Mouse (Mus musculus) adrenal gland, adult 18-20 months (tissue): ENCODE measurements at regions not wholly inside any gene's neighbourhood (a gene's known extent, or its start where the extent isn't known, plus 50 kb on each side); places are given as distances from the start of the nearest gene placed in this dataset.

Experiments used
- DNase-seq, 2 experiments: peaks; one replicate each; pipeline ENCODE4 v3.0.0; 2021 to 2022; ENCODE audit warnings: low spot score in 2 of 2

- DNase-seq, result no peak
These were observed 50.7 kb upstream of the Gm7361 start for GRCm38 (mm10) chr5:26206766-26207122.

- no peak for DNase-seq
These were observed 51.3 kb upstream of the Gm7361 start for GRCm38 (mm10) chr5:26206066-26206765.

DNA sequence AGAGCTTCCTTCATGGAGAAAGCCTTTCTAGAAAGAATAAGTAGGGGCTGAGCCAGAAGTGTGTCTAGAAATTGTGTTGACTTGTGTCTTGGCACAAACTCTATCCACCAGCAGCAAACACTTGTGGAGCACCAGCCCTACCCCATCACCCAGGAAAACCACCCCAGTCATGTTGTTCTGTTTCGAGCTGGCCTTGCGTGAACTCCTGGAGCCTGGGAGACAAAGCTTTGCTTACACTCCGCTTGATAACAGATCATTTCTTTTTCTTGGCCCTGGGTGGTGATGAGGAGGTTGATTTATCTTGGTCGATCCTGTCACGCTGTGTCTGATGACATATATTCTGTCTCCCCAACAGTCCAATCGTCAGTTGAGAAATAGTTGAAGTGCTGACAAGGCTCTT, 55.0 kb upstream of the Gm7361 start:
- DNase-seq, result no peak

GRCm38 (mm10) chr5:26189377-26189776, 68.1 kb upstream of the Gm7361 start:
- DNase-seq, result peak; percentile 18 to 23

DNA sequence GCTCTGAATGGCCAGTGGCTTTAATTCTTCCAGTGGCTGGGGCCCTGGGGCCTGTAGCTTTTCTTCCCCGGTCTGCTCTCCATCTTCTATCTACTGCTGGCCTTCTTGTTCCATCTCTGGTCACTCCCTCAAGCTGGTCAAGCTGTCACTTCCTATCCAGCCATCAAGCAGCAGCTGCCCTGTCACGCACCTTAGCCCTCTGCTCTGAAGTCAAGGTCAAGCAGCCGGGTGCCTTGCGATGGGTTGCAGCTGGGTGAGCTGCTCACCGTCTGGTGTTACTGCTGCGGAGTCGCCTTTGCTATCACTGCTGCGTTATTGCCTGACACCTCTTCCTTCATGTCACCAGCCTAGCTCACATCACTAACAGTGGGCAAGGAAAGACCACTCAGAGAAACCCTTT, 66.0 kb upstream of the Gm10220 start:
- DNase-seq, result no peak

DNA sequence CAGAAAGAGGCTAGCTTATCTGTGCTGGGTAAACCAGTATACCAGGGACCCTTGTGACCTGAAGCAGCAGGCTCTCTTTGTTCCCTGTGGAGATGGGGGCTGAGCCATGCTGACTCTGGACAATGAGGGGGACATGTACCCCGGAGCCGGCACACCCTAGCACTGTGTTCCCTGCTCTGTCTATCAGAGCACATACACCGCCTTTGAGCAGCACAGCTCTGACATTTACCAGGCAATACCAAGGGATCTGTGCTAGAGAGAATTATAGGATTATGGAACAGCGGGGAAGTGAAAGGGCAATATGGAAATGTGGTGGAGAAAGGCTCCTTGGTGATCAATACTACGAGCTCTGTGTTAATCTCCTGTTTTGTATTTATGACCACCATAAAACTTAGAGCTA, 64.2 kb upstream of the Gm10220 start:
- no peak for DNase-seq

DNA sequence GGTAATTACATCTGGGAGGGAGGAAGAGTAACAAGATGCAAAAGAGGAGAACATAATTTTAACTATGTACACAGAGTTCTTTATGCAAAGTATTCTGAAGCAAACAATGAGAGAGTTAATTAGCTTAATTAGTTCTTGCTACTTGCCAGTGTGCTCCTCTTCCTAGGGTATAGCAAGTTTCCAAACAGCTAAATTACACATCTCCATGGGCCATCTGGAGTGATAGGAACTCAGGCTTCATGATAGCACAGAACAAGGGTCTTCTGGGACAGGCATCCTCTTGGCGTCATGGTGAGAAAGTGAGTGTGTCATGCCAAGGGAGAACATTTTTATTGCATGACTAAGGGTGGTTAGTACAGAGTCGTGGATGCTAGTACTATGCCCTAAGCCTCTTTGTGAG, 54.8 kb upstream of the Gm10220 start:
- no peak for DNase-seq

DNA sequence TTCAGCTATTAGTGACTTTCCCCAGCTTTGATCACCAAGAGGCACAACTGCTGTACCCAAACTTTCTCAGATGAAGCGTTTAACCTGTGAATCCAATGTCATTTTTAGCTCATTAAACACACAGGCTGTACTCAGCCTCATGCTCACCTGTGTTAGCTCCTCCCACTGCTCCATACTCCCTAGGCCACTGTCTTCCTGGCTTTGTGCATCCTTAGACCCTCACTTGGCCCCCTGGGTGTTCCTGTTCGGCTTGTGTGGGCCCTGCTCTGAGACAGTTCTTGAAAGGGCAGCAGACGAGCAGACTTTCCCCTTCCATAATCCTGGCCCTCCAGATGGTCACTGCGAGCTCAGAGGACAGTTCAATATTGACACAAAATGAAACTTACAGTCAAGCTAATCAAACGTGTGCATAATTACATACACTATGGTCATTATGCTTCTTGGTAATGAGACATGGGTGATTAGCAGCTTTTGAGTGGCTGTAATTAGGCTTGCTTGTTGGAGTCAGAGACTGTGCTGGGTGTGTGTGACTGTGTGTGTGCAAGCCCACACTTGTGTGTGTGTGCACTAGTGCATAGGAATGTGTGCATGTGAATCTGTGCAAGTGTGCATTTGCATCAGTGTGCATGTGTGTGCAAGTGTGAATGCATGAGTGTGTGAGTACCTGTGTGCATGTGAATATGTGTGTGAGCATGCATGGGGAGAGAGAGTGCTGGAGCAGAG, 50.6 kb upstream of the Gm10220 start:
- no peak for DNase-seq

- no peak for DNase-seq
These were observed 49.7 kb upstream of the Gm10220 start for GRCm38 (mm10) chr5:26170717-26171500.
